Mouse (Mus musculus): ENCODE results near the gene 4930556J24Rik.

- TF ChIP-seq CTCF (conservative IDR thresholded peaks at IDR 0.05; ENCODE audit: insufficient read depth, insufficient read length, low read depth, low read length) (no peak), POLR2A (IDR thresholded peaks at IDR 0.05; ENCODE audit: low read depth, low read length) (no peak)
Observed at GRCm38 (mm10) chr11:3976678-3977077, at the start of gene 4930556J24Rik.
